Mouse (Mus musculus) hematopoietic stem cell, adult 5-6 weeks (primary cell): ENCODE measurements at regions not wholly inside any gene's neighbourhood (a gene's known extent, or its start where the extent isn't known, plus 50 kb on each side); places are given as distances from the start of the nearest gene placed in this dataset.

Experiments used
- ATAC-seq, 2 experiments: fragments of 125-278 bp in 1 of 2; replicated peaks in 1 of 2; 2 replicates each; pipeline ENCODE4 v1.8.0; 2016 to 2017; ENCODE audit warnings: inconsistent platforms in 2 of 2, mild to moderate bottlenecking in 2 of 2, moderate number of reproducible peaks in 2 of 2, low read depth in 1 of 2, moderate TSS enrichment in 1 of 2; ENCODE audit not compliant: low FRiP score in 2 of 2, poor library complexity in 2 of 2, severe bottlenecking in 2 of 2, insufficient read depth in 1 of 2, low TSS enrichment in 1 of 2

DNA sequence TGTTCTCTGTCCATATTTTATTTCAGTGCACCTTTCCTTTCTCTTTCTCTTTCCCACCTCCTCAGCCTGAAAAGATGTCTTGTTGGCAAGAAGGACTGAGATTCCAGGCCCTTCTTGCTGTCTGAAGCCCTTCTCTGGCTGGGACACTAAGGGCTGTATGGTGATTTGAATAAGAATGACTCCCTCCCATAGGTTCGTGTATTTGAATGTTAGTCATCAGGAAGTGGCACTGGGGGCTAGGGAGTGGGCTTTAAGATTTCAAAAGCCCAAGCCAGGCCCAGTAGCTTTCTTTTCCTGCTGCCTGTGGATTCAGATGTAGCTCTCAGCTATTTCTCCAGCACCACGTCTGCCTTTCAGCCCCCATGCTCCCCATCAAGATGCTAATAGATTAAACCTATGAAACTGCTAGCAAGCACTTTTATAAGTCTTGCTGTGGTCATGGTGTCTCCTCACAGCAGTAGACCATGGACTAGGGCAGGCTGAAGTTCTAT is 66.3 kb upstream of the Tle4 start:
- no peak for ATAC-seq

DNA sequence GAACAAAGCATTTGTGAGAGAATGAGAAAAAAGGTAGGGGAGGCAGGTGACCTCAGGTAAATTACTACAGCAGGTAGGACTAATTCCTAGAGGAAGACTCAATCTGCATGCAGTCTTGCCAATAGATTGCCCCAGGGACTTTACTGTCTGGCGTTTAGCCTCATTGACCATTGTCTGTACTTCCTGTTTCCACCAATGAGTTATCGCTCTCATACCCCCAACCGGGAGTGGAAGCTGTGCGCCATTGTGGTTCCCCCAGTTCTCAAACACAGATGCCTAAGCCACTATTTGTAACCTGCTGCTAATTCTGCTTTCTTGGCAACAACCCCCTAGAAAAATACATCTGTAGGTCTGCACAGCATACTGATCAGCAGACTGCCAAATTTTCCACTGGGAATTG is 65.5 kb upstream of the Tle4 start:
- ATAC-seq: no peak

DNA sequence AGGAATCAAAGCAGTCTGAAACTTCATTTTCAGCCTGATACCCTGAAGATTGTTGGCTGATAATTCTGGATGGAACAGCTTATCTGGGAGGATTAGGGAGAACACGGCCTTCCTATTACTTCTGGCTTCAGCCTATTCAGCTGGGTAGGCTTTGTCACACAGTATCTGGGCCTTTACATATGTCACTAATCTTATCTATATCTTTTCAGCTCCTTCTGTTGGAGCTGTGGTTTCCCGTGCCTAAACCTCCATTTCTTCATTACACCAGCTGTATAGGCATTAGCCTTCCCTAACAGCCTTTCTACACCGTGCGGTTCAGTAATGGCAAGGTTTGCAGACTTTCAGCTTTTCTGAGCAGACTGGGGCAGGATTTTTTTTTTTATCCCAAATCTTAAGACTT is 61.9 kb upstream of the Tle4 start:
- ATAC-seq: peak; percentile 89 to 90

DNA sequence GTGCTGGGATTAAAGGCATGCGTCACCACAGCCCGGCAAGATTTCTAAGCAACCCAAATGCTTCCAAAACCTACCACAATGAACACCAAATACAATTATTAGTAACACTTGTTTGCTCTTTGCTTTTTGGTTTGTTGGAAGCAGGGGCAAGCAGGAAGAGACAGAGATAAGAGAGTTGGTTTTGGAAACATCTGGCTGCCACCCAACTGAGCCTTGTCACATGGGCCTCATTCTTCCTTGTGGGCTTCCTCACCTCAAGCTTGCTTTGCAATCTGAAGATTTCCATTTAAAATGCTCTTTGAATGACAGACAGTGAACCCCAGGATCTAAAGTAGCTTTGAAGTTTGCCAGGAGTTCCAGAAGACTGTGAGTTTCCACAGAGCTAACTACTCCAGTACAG is 60.6 kb upstream of the Tle4 start:
- ATAC-seq: no peak

DNA sequence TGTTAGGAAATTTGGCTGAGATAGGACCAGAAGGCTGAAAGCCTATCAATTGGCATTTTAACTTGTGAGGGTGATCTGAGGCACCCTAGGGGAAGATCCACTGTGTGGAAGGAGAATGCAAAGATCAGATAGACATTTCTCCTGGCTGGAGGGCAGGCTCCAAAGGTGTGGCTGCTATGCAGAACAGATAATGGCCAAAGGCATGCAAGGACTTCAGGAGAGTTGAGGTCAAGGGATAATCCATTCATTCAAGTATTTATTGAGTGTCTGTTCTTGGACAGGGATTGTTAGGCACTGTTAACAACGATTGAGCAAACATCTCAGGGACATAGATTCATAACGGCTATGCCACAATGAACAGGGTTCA is 58.2 kb upstream of the Tle4 start:
- no peak for ATAC-seq

DNA sequence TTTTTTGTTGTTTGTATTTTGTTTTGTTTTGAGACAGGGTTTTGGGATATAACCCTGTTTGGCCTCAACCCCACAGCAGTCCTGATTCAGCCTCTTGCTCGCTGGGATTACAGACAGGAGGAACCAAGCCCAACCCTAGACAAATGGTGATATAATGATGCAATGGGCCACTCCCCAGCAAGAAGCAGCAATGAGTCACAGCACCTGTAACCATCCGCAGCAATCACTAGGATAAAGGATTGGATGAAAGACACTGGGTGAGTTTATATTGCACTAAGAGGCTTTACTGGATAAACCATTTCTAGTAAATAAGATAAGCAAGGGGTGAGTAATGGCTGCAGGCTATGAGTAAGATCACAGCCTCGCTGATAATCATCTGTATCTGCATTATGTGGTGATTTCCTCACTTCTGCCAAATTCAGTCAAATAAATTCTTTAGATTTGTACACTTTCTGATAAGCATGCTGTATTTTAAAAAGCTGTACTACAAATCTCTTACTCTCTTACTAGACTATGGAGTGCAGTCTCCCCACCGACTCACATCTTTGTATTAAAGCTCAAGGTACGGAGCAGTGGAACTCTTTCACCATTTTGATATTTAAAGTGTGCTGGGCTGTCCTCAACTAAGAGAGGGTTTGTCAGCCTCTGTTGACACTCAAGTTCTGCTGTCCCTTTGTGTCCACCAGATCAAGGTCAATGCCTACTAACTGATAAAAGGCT is 57.6 kb upstream of the Tle4 start:
- no peak for ATAC-seq
